Mouse (Mus musculus): ENCODE results near the gene Tef. TPM values are rescaled to one million over a fixed set of nuclear protein-coding genes. Genes with fewer than 3 reads are reported as not detected.

Tef gene
- total RNA-seq (2021), result 10 to 100 TPM; 68.1 to 69.6 TPM

DNA sequence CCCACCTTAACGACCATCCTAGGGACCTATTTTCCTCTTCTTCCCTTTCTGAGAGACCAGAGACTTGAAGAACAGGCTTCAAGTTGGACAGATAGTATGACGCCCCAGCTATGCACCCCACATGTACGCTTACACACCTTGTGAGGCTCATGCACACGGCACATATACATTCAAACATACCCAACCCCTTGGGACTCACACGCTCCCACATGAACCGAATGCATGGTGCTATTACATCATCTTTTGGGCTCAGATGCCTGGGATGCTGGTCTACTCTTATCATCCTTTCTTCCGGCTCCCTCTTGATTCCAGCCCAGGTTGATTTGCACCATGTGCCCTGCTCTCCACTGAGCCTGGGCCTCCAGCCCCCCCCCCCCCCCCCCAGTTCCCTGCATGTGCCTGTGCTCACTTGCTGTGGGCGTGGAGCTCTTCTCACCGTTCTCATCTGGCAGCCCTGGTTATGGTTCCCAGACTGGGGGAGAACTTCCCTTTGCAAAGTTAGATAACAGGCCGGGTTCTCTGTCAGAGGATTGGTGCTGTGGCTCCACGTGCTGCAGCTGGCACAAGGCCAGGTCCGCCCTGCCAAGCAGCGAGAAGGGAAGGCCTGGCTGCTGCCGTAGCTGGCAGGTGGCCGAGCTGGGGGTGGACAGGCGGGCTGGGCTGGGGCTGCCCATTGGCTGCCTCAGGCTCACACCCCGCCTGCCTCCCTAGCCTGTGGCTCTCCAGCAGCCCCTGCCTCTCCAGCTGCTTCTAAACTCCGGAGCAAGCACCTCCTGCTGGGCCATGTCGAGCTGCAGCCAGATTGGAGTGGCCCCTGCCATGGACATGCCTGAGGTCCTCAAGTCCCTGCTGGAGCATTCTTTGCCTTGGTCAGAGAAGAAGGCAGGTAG lies at the start of gene Tef:
Gene Tef, plus strand, starts transcription at position 421 of the 890 bp plus-strand sequence.
- DNase-seq, result peak; percentile 100
- intact Hi-C loops (cut with DNase I), result no loop called here

GRCm38 (mm10) chr15:81753669-81754068 lies 48.6 kb upstream of the Tef start:
- DNase-seq, result no peak
- intact Hi-C loops (cut with DNase I), result no loop called here

GRCm38 (mm10) chr15:81758701-81759100 lies 43.5 kb upstream of the Tef start:
- peak; percentile 27 for DNase-seq
- intact Hi-C loops (cut with DNase I), result no loop called here

- intact Hi-C loops (cut with DNase I), result no loop called here
- DNase-seq, result no peak
These were observed 42.7 kb upstream of the Tef start for GRCm38 (mm10) chr15:81759542-81759941.

DNA sequence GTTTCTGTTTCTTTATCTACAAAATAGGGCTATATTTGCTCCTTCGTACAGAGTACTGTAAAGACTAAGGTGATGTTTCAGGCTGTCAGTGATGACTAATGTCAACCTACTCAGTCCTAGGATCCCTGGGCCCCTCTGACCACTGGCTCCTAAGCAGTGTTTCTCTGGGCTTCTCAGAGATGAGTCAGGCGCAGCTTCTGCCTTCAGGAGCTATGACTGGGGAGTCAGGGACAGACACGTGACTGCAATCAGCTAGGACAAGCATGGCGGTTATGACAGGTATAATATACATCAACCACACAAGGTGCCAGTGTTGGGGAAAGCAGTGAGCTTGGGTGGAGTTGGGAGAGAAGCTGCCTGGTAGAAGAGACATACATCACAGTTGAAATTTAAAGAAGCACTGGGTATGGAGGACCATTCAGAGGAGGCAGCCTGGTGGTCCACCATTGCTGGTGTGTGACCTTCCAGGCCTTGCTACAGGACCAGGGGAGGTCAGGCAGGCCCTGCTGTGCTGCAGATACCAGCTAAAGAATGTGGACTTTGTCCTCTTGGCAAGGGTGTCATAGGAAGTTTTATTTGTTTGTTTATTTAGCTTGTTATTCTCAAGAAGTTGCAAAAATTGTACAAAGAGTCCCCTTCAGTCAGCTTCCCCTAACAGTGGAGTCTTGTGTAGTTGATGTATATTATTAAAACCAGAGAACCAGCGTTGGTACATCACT lies 41.7 kb upstream of the Tef start:
- intact Hi-C loops (cut with DNase I), result no loop called here

GRCm38 (mm10) chr15:81761381-81761780 lies 40.8 kb upstream of the Tef start:
- no peak for DNase-seq
- intact Hi-C loops (cut with DNase I), result no loop called here

More for the DNA sequence above, 41.7 kb upstream of the Tef start:
- DNase-seq, result no peak

- intact Hi-C loops (cut with DNase I), result no loop called here
- DNase-seq, result no peak
These were observed 40.3 kb upstream of the Tef start for GRCm38 (mm10) chr15:81761959-81762358.

DNA sequence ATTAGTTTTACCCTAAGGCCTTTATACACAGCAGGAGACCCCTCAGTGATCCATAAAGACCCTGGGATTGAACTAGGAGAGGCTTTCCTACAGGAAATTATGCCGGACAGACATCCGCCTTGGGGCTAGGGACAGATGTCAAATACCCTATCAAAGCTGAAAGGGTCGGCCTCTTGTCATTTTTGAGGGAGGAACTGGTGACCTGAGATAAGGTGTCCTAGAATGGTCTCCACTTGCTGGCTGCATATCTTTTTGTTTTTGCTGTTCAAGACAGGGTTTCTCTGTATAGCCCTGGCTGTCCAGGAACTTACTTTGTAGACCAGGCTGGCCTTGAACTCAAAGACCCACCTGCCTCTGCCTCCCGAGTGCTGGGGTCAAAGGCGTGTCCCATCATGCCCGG lies 37.6 kb upstream of the Tef start:
- no peak for DNase-seq
- intact Hi-C loops (cut with DNase I), result no loop called here

DNA sequence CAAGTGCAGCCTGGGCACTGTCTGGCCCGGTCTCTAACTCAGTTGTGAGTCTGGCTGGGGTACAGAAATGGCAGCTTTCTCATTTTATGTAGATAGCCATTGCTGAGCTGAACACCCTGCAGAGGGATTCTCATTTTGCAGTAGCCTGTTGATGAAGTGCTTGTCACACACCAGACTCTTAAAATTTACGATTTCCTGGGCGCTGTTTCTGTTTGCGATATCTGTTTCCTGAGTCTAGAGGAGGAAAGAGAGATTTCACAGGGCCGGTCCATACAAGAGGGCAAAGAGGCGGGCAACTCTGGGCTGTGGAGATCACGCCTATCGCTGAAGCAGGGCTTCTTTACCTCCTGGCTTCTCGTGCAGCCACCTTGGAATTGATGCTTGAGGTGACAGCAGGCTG lies 36.6 kb upstream of the Tef start:
- intact Hi-C loops (cut with DNase I), result no loop called here
- no peak for DNase-seq

DNA sequence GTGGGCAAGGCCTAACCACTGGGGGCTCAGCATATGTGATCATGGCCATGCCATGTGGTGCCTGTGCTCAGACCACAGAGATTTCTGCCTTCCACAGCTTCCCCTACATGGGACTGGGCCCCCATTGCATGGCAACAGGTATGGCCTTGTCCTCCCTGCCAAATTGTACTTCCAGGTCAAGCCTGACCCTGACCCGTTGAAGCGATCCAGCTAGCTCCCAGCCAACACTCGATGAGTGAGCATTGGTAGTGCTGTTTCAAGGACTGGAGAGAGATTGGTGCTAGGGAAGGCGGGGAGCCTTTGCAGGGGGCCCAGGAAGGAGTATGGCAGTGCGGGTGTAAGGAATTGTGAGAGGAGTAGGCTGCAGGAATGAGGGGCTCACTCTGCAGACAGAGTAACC lies 35.8 kb upstream of the Tef start:
- DNase-seq, result no peak
- intact Hi-C loops (cut with DNase I), result no loop called here

DNA sequence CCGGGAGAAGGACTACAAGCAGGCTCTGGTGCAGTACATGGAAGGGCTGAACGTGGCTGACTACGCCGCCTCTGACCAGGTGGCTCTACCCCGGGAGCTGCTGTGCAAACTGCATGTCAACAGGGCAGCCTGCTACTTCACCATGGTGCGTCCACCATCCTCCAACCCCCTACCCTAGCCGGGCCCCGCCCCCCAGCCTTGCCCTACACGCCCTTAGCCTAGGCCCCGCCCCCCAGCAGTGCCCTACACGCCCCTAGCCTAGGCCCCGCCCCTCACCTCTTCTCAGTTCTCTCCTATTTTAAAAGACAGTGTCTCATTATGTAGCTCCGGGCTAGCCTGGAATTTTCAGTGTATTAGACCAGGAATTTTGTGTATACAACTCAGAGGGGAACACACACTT lies 33.2 kb upstream of the Tef start:
- DNase-seq, result no peak
- intact Hi-C loops (cut with DNase I), result no loop called here

DNA sequence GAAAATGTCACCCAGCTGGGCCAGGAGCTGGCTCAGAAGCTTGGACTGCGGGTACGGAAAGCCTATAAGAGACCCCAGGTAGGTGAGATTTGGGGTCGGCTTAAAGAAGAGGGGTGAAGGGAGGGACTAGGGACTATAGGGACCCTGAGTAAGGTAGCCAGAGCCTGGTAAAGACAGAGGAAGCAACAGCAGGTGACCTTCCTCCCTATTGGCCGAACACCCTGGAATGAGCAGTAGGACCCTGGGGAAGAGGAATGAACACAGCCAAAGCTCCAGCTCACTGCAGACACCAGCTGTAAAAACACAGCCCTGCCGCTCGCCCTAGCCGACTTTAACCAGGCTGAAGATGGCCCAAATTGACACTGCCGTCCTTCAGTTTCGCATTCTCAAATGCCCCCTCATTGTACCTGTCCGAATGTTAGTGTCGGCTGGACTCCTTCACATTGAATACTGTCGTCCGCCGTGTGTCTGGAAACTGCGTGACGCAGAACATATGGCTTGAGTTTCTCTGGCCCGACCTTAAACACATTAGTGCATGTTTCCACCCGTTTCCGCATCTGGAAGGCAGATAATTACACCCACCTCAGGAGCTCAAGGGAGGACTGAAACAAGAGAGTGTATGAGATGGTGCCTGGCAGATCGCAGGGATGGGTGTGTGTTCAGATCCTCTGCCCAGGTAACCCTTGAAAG lies 29.6 kb upstream of the Tef start:
- intact Hi-C loops (cut with DNase I), result no loop called here

DNA sequence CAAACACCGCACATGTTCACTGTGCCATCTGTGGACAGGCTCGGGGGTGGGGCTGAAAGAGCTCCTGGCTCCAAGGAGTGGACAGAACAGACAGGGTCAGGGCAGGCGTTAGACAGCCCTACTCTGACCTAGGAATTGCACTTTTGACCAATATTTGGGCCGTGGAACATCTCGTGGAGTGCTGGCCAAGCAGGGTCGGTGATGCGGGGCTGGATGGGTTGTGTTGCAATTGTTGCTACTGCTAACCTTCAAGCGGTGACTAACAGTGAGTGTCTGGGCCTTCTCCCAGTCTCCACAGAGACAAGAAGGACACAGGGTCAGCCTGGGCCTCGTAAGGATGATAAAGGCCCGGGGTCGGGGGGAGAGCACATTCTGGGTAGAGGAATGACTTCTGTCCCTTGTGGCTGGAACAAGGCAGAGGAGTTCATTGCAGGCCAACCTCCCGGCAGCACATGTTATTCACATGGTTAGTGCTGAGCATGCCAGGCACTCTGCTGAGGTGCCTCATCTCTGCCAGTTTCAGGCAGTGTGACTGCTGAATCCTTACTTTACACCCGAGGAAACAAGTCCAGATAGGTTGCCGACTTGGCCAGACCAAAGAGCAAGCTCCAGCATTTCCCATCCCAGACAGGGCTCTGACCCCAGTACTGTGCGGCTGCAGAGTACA lies 27.6 kb upstream of the Tef start:
- no peak for DNase-seq
- intact Hi-C loops (cut with DNase I), result no loop called here

More for the DNA sequence above, 29.6 kb upstream of the Tef start:
- DNase-seq, result no peak

DNA sequence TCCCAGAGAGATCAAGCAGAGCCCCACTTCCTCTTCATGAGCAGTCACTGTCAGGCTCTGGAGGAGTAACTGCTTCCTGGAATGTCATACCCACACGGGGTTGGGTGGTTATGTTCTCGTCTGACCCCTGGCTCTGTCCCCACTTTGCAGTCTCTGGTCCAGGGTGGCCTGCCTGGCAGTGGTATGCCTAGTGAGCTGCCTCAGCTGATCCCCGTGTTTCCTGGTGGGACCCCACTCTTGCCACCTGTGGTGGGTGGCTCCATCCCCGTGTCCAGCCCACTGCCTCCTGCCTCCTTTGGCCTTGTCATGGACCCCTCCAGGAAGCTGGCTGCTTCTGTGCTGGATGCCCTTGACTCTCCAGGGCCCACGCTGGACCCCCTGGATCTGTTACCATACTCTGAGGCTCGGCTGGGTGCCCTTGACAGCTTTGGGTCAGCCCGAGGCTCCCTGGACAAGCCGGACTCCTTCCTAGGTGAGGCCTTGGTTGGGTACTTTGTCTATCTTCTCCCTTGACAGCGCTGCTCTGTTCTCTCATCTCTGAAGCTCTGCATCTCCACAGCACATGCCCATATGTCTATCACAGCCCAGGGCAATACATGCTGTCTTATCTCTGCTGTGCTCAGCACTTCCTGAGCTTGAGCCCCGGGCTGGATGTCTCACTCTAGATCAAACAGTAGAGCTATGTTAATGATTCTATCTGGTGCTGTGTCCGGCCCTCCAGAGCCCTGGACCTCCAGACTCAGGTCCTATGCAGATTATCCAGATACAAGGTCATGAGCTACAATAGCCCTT lies 25.4 kb upstream of the Tef start:
- DNase-seq, result no peak
- intact Hi-C loops (cut with DNase I), result no loop called here

GRCm38 (mm10) chr15:81781816-81782215 lies 20.4 kb upstream of the Tef start:
- peak; percentile 64 for DNase-seq
- intact Hi-C loops (cut with DNase I), result no loop called here

DNA sequence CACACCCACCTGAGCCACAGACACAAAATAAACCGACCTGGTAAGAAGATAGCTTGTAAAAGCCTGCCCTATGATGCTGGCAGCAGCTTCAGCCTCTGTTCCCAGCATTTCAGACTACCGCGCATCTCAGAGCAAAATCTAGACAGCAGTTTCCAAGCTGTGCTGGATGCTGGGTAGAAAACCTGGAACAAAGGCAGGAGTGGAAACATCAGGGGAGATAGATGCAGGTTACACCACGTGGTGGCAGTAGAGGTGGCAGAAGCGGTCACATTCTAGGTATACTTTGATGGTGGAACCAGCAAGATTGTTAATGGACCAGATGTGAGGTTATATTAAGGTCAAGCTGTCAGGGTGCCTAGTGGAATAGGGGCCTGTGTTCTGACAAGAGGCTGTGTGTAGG lies 17.5 kb upstream of the Tef start:
- intact Hi-C loops (cut with DNase I), result no loop called here
- peak; percentile 26 for DNase-seq

GRCm38 (mm10) chr15:81785701-81786100 lies 16.5 kb upstream of the Tef start:
- intact Hi-C loops (cut with DNase I), result no loop called here
- no peak for DNase-seq

DNA sequence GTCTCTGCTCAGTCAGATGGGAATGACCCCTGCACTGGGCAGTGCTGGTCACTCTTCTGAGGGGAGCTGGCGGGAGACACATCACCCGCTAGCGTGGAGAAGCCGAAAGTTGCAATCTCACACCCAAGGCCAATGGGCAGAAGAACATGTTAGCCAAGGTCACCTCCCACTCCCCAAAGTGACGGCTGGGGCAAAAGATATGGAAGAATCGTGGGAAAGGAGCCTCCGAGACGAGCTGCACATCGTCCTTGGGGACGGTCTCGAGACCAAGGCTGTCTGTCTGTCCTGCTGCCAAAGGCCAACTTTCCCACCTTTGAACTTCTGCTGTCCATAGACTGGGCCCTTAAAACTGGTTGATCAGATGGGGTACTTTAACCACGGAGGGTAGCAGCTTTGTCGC lies 14.7 kb upstream of the Tef start:
- intact Hi-C loops (cut with DNase I), result no loop called here

DNA sequence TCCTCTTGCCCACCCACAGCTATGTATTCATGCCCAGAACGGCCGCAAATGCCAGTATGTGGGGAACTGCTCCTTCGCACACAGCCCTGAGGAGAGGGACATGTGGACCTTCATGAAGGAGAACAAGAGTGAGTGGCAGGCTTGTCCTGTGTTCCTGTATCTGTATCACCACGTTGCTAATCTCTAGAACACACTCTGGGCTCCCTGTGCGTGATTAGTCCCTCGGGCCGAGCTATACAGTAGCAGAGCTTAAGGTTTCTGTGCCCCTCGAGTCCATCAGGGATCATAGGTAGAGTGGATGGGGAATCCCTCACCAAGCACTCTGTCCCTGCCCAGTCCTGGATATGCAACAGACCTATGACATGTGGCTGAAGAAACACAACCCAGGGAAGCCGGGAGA lies 9.8 kb upstream of the Tef start:
- intact Hi-C loops (cut with DNase I), result no loop called here

More for the DNA sequence above, 14.7 kb upstream of the Tef start:
- no peak for DNase-seq

GRCm38 (mm10) chr15:81796228-81796627 lies 6.0 kb upstream of the Tef start:
- DNase-seq, result peak; percentile 29
- intact Hi-C loops (cut with DNase I), result no loop called here

More for the DNA sequence above, 9.8 kb upstream of the Tef start:
- no peak for DNase-seq

Measured in left cerebral cortex, postnatal 4 days (tissue).